Mouse (Mus musculus) ES-Bruce4 (cell line): Measurements from ENCODE around the gene Vrk2.

Experiments used
- CTCF ChIP-seq: IDR thresholded peaks from one replicate; pipeline ENCODE4 v1.8.1; 2011; ENCODE audit warnings: low read depth, low read length
- EP300 ChIP-seq: IDR thresholded peaks from 2 replicates; pipeline ENCODE4 v1.6.1; 2011; ENCODE audit warnings: low read depth, low read length; ENCODE audit not compliant: insufficient read depth
- POLR2A ChIP-seq: IDR thresholded peaks from one replicate; pipeline ENCODE4 v1.8.1; 2011; ENCODE audit warnings: low read length; ENCODE audit not compliant: insufficient read depth

DNA sequence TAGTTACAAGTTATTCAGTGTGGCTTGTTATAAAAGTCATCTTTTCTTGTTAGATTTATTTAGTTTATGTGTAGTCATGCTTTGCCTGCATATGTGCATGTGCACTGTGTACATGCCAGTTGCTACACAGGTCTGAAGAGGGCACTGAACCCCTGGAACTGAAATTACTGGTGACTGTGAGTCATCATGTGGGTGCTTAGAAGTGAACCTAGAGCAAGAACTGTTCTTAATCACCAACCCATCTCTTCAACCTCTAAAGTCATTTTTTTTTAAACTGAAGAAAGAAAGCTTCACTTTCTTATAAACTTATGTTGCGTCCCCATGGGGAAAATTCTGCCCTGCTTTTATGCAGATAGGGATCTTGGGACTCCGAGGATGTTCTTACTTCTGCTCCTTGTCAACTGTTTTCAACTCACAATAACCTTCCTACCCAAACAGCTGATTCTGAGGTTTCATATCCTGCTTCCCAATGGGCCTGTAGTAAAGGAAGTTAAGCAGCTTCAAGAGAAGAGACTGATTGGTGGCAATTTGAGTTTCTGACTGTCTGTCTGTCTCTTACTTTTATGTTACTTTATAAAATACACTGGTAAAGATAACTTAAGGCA is 7.9 kb upstream of the Vrk2 start:
- no peak for TF ChIP-seq POLR2A
- no peak for TF ChIP-seq CTCF
- TF ChIP-seq EP300 = no peak
